24 mouse cellular contexts compared by ENCODE assay signal in the genomic region with DNA sequence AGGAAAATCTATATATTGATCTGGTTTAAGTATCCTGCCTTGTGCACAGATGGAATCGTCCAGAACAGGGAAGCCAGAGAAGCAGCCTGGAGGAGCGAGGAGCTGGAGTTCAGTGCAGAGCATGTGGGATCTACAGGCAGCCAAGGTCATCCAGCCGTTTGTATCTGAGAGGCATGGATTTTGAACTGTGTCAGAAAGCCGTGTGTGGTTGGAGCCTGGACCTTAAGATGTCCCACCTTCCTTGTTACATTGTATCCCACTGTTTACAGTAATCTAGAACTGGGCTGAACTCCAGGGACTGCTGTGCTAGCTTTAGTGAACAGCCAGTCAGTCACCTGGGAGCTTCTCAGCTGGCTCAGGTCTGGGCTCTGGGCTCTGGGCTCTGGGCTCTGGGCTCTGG. TPM values are rescaled to one million over a fixed set of nuclear protein-coding genes. Genes with fewer than 3 reads are reported as not detected.
A peak's percentile ranks its signal among the peaks of the same experiment; 100 is the strongest.
DNase-seq lines count a peak whose midpoint lies in the region; ATAC-seq and TF ChIP-seq lines count a peak whose summit lies in the region.
"Had no signal": no experiment of that assay in that cellular context is flagged by ENCODE, and none has a peak within 500 bp of the region (broad histone marks: within the 10 kb centered on the region; RNA-seq: fewer than 3 reads in every experiment).

No protein-coding gene starts in this region.

- no peak for TF ChIP-seq POLR2A in brain, embryonic 14.5 days (IDR thresholded peaks at IDR 0.05; ENCODE audit: borderline replicate concordance, extremely low read depth, insufficient read depth, insufficient read length, poor library complexity, severe bottlenecking)
- TF ChIP-seq POLR2A in small intestine, adult 2 months (IDR thresholded peaks at IDR 0.05; ENCODE audit: low read depth, low read length), result no peak

- 0 out of 2 replicates have a peak overlapping the region, but pooled peaks have one; percentile 25 for H3K27ac ChIP-seq in intestine, embryonic 16.5 days (ENCODE audit: low read length)
- H3K27ac ChIP-seq in intestine, embryonic 15.5 days, result no peak overlapping the region
- peak overlapping the region; percentile 78; the same call in 1 of the 2 replicates for H3K27ac ChIP-seq in small intestine, adult 2 months (ENCODE audit: insufficient read depth, low read depth, low read length)
- H3K27ac ChIP-seq: embryonic facial prominence, embryonic 12.5 days; left cerebral cortex, adult 2 months; limb, embryonic 10.5 days; macrophage; midbrain, embryonic 13.5 days had no signal

- DNase-seq in brain, embryonic 14.5 days (ENCODE audit: low read depth), result peak; percentile 5
- peak; percentile 27 to 69 for DNase-seq in kidney, postnatal 25 days
- DNase-seq in urinary bladder, postnatal 36 days (ENCODE audit: low spot score in 2 of 2), result no peak
- DNase-seq: adrenal gland, adult 8-10 months; cerebellum, adult 2 months; heart, adult 18-20 months; lung, adult 2 months; thymus, postnatal 36 days had no signal

- no peaks in the 10 kb centered on the region for H3K27me3 ChIP-seq in intestine, embryonic 16.5 days (replicated peaks; ENCODE audit: control insufficient read depth, insufficient read depth, low read length)
- no peaks in the 10 kb centered on the region for H3K27me3 ChIP-seq in intestine, embryonic 15.5 days (replicated peaks)
- no peaks in the 10 kb centered on the region for H3K27me3 ChIP-seq in small intestine, adult 2 months (ENCODE audit: control insufficient read depth, insufficient read depth, low read length)
- H3K27me3 ChIP-seq: embryonic facial prominence, embryonic 12.5 days; midbrain, embryonic 13.5 days had no signal

- no peak overlapping the region for H3K4me2 ChIP-seq in intestine, embryonic 16.5 days (ENCODE audit: low read depth, low read length)
- H3K4me2 ChIP-seq in intestine, embryonic 15.5 days (replicated peaks), result no peak overlapping the region
- H3K4me2 ChIP-seq: embryonic facial prominence, embryonic 12.5 days; midbrain, embryonic 13.5 days had no signal

- H3K9me3 ChIP-seq in intestine, embryonic 16.5 days (ENCODE audit: control insufficient read depth, low read length), result no peaks in the 10 kb centered on the region
- H3K9me3 ChIP-seq in intestine, embryonic 15.5 days, result no peaks in the 10 kb centered on the region
- H3K9me3 ChIP-seq: embryonic facial prominence, embryonic 12.5 days; limb, embryonic 10.5 days; midbrain, embryonic 13.5 days had no signal

- no peaks in the 10 kb centered on the region for H3K36me3 ChIP-seq in intestine, embryonic 16.5 days (ENCODE audit: control insufficient read depth, insufficient read depth, low read length)
- no peaks in the 10 kb centered on the region for H3K36me3 ChIP-seq in intestine, embryonic 15.5 days
- H3K36me3 ChIP-seq in small intestine, adult 2 months (ENCODE audit: control insufficient read depth, insufficient read depth, low read length), result peaks cover 9% of the 10 kb centered on the region
- H3K36me3 ChIP-seq: embryonic facial prominence, embryonic 12.5 days; limb, embryonic 10.5 days; midbrain, embryonic 13.5 days had no signal

- TF ChIP-seq CTCF in brain, embryonic 14.5 days (IDR thresholded peaks at IDR 0.05; ENCODE audit: borderline replicate concordance, extremely low read depth, insufficient read depth, insufficient read length), result no peak
- no peak for TF ChIP-seq CTCF in small intestine, adult 2 months (IDR thresholded peaks at IDR 0.05; ENCODE audit: extremely low read depth, insufficient read length, insufficient replicate concordance, low read depth, low read length)

- no peak overlapping the region for H3K4me3 ChIP-seq in intestine, embryonic 16.5 days (ENCODE audit: low read length)
- H3K4me3 ChIP-seq in intestine, embryonic 15.5 days (replicated peaks), result no peak overlapping the region
- no peak overlapping the region for H3K4me3 ChIP-seq in small intestine, adult 2 months (ENCODE audit: low read depth, low read length)
- H3K4me3 ChIP-seq: embryonic facial prominence, embryonic 12.5 days; left cerebral cortex, adult 2 months; limb, embryonic 10.5 days; midbrain, embryonic 13.5 days; myocyte had no signal

- 44% methylated on average over 4 of the region's 4 CpGs for WGBS in intestine, embryonic 16.5 days
- 38% methylated on average over 4 of the region's 4 CpGs for WGBS in intestine, embryonic 15.5 days
- WGBS in small intestine, adult 2 months, result 10% methylated on average over 4 of the region's 4 CpGs

- ATAC-seq in intestine, embryonic 16.5 days, result no peak
- ATAC-seq in intestine, embryonic 15.5 days, result no peak
- ATAC-seq in erythroid progenitor cell, adult 5-6 weeks (replicated peaks; ENCODE audit: low FRiP score, poor library complexity, severe bottlenecking), result no peak
- ATAC-seq: midbrain, embryonic 13.5 days had no signal

- peaks cover 28% of the 10 kb centered on the region for H3K4me1 ChIP-seq in intestine, embryonic 16.5 days (ENCODE audit: control insufficient read depth, insufficient read depth, low read length)
- peaks cover 18% of the 10 kb centered on the region for H3K4me1 ChIP-seq in intestine, embryonic 15.5 days (replicated peaks)
- peaks cover 32% of the 10 kb centered on the region; the same call in 1 of the 2 replicates for H3K4me1 ChIP-seq in small intestine, adult 2 months (ENCODE audit: control insufficient read depth, insufficient read depth, insufficient read length, low read length)
- H3K4me1 ChIP-seq: midbrain, embryonic 13.5 days had no signal

- H3K9ac ChIP-seq in intestine, embryonic 16.5 days (ENCODE audit: low read depth, low read length), result no peak overlapping the region
- H3K9ac ChIP-seq in intestine, embryonic 15.5 days, result no peak overlapping the region
- H3K9ac ChIP-seq: embryonic facial prominence, embryonic 12.5 days; midbrain, embryonic 13.5 days had no signal

RNA-seq across cellular contexts. Expression of a gene that starts 8.1 kb away (rescaled TPM):
- polyA plus RNA-seq in intestine, embryonic 16.5 days (2015; fragmentation: Nextera tagmentation; extraction: Ambion mirVana), result 17.4 and 17.9 TPM in 2 replicates
- polyA plus RNA-seq in intestine, embryonic 15.5 days (2015; fragmentation: Nextera tagmentation; extraction: Ambion mirVana), result 12.1 and 13.1 TPM in 2 replicates
- polyA plus RNA-seq in brain, embryonic 14.5 days (2012; rRNA removed), result not detected in 2 replicates
- 25.5 and 72.6 TPM in 2 replicates for polyA plus RNA-seq in small intestine, adult 2 months (2012; rRNA removed)
- total RNA-seq in erythroid progenitor cell, adult 5-6 weeks (2015; ENCODE audit: low replicate concordance), result not detected in 2 replicates
- total RNA-seq in erythroid progenitor cell, adult 5-6 weeks (2017; ENCODE audit: low replicate concordance), result not detected in 2 replicates
- total RNA-seq: gastrocnemius, adult 8-10 months; heart, adult 18-20 months; hematopoietic stem cell, adult 5-6 weeks; left cerebral cortex, adult 2 months; neutrophil, adult 5-6 weeks had no signal
- polyA plus RNA-seq: cerebellum, adult 2 months; cortical plate, adult 2 months; embryonic facial prominence, embryonic 12.5 days; heart, embryonic 14.5 days; limb, embryonic 10.5 days; macrophage; midbrain, embryonic 13.5 days; myocyte had no signal

RNA-seq across cellular contexts. Expression of a gene that starts 55.4 kb away (rescaled TPM):
- polyA plus RNA-seq in intestine, embryonic 16.5 days (2015; fragmentation: Nextera tagmentation; extraction: Ambion mirVana), result 0.18 and 0.31 TPM in 2 replicates
- 0.08 and 0.18 TPM in 2 replicates for polyA plus RNA-seq in intestine, embryonic 15.5 days (2015; fragmentation: Nextera tagmentation; extraction: Ambion mirVana)
- 0.49 and 1.4 TPM in 2 replicates for polyA plus RNA-seq in brain, embryonic 14.5 days (2012; rRNA removed)
- polyA plus RNA-seq in small intestine, adult 2 months (2012; rRNA removed), result 0.05 and 0.16 TPM in 2 replicates
- not detected in 2 replicates for total RNA-seq in erythroid progenitor cell, adult 5-6 weeks (2015; ENCODE audit: low replicate concordance)
- not detected in 2 replicates for total RNA-seq in erythroid progenitor cell, adult 5-6 weeks (2017; ENCODE audit: low replicate concordance)
- total RNA-seq: gastrocnemius, adult 8-10 months; hematopoietic stem cell, adult 5-6 weeks; neutrophil, adult 5-6 weeks had no signal
- polyA plus RNA-seq: heart, embryonic 14.5 days; limb, embryonic 10.5 days; macrophage; stomach, embryonic 14.5 days had no signal

Comparison
In these comparisons a context has a peak if more than half of its experiments do, and no peak if none do; other contexts are left out.
1. DNase-seq: peak in brain, embryonic 14.5 days (single experiment) and kidney, postnatal 25 days (2 of 2); none in urinary bladder, postnatal 36 days (0 of 2).
2. RNA of a gene that starts 8.1 kb away (polyA plus RNA-seq): 25.5 to 72.6 TPM in small intestine, adult 2 months, 17.4 to 17.9 TPM in intestine, embryonic 16.5 days and 12.1 to 13.1 TPM in intestine, embryonic 15.5 days; not detected in brain, embryonic 14.5 days; every median in the first group is over 10 times any median in the second.